Mouse (Mus musculus): ENCODE measurements around the gene Cerk. TPM values are rescaled to one million over a fixed set of nuclear protein-coding genes. Genes with fewer than 3 reads are reported as not detected.

The Cerk gene
- polyA plus RNA-seq, 1 experiment from 2014 or later, result 22.6 TPM

DNA sequence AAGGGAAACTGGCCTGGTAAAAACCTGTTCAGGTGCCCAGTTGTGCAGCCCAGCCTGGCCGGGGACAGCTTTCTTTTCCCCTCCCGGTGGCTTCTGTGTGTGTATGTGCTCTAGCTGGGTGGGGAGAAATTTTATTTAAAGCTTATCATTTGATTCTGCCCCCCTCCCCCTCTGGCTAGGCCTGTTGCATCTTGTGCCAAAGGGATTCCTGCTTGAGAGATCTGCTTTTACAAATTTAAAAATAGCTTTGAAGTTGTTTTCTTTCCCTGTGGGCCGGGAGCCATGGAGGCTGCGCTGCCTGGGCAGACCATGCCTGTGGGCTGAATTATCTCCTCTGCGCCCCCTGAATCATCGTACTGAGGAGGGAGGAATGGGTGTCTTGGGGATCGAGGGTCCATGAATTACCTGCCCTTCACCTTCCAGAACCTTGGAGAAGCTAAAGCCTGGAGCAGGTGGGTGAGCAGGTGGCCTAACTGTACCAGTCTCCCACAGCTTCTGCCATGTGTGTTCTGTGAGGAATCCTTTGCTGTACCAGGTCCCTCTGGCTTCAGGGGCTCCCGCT is 76.2 kb downstream of the Cerk start:
- H3K36me3 ChIP-seq (ENCODE audit: control insufficient read depth, insufficient read depth, low read length), result no peaks in the 10 kb centered on the region
- H3K27ac ChIP-seq (ENCODE audit: low read length), result 0 out of 2 replicates have a peak overlapping the region, but pooled peaks have one; percentile 42
- H3K4me2 ChIP-seq (ENCODE audit: low read length), result no peak overlapping the region
- no peak for ATAC-seq
- H3K4me3 ChIP-seq (ENCODE audit: low read depth, low read length), result no peak overlapping the region
- 0 out of 2 replicates have a peak overlapping the region, but pooled peaks have one; percentile 20 for H3K9ac ChIP-seq (ENCODE audit: low read depth, low read length)
- H3K4me1 ChIP-seq (ENCODE audit: control insufficient read depth, insufficient read depth, low read length), result peaks cover 32% of the 10 kb centered on the region
- 73% methylated on average over 8 of the region's 8 CpGs for WGBS
- H3K9me3 ChIP-seq (replicated peaks; ENCODE audit: control insufficient read depth, low read length, poor library complexity, severe bottlenecking), result no peaks in the 10 kb centered on the region
- no peaks in the 10 kb centered on the region for H3K27me3 ChIP-seq (ENCODE audit: control insufficient read depth, insufficient read depth, low read depth, low read length)

DNA sequence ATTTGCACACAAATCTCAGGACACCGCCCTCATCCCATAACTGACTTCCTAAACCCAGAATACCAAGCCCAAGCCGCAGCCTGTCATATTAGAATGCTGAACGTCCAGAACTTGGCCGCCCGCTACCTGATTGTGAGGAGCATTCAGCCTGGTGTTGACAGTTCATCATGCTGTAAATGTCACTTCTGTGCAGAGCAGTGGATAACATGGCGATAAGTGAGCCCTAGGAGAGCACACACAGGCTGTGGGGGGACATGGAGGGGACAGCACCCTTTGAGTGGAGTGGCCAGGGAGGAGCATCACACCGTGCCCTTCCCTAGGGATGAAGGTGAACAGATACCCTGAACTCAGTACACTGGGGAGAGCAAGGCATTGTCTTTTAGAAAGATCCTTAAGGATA is 76.7 kb downstream of the Cerk start:
- Histone ChIP-seq H3K27me3 (ENCODE audit: control insufficient read depth, insufficient read depth, low read depth, low read length) (no peaks in the 10 kb centered on the region), H3K4me3 (ENCODE audit: low read depth, low read length) (no peak overlapping the region), H3K4me2 (ENCODE audit: low read length) (no peak overlapping the region), H3K36me3 (ENCODE audit: control insufficient read depth, insufficient read depth, low read length) (no peaks in the 10 kb centered on the region), H3K27ac (ENCODE audit: low read length) (peak overlapping the region; percentile 42; the same call in 1 of the 2 replicates), H3K9me3 (replicated peaks; ENCODE audit: control insufficient read depth, low read length, poor library complexity, severe bottlenecking) (no peaks in the 10 kb centered on the region), H3K4me1 (ENCODE audit: control insufficient read depth, insufficient read depth, low read length) (peaks cover 32% of the 10 kb centered on the region), H3K9ac (ENCODE audit: low read depth, low read length) (0 out of 2 replicates have a peak overlapping the region, but pooled peaks have one; percentile 14)
- 81% methylated on average over 7 of the region's 7 CpGs for WGBS
- ATAC-seq, result no peak

DNA sequence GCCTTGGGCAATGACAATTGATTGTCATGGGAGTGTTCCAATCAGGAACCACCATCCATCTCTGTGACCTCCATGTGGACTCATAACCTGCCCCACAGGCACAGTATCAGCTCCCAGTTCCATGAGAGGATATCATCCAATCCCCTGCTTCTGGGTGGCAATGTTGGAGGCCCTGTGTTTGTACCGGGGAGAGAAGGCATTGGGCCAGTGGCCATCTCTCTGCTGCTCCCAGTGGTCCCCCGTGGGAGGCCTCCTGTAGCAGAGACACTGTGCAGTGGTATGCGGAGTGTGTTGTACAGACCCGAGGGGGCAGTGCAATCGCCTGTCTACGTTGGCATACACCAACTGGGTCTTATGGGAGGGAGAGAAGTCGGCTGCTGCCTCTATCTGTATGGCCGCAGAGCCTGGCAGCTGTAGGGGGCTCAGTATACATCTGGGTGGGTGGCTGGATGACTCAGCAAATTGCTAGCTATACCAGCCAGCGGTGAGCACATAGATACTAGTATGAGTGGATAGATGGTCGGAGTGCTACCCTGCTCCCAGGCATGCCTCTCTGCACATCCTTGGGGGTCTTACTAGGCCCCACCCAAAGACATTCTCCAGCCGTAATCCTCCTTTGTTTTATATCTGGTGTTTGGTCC is 78.0 kb downstream of the Cerk start:
- ATAC-seq, result 0 out of 2 replicates have a peak, but pooled peaks have one; percentile 30

DNA sequence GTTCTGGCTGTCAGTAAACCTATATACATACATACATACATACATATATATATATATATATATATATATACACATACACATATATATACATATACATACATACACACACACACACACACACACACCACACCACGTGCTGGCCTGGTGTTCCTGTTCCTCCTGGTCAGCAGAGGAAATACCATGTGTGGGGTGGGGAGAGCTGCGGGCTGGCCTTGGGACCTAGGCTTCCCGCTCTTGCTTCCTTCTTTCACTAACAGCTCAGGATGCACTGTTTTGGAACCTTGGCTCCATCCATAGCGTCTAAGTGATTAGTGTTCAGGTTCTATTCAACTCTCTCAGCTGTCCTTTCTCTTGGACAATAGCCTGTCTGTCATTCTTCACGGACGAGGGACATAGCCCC is 80.2 kb downstream of the Cerk start:
- WGBS, result 52% methylated on average over 6 of the region's 6 CpGs
- Histone ChIP-seq H3K27me3 (ENCODE audit: control insufficient read depth, insufficient read depth, low read depth, low read length) (no peaks in the 10 kb centered on the region), H3K4me3 (ENCODE audit: low read depth, low read length) (no peak overlapping the region), H3K36me3 (ENCODE audit: control insufficient read depth, insufficient read depth, low read length) (peaks cover 5% of the 10 kb centered on the region), H3K4me1 (ENCODE audit: control insufficient read depth, insufficient read depth, low read length) (peaks cover 16% of the 10 kb centered on the region), H3K27ac (ENCODE audit: low read length) (no peak overlapping the region), H3K9ac (ENCODE audit: low read depth, low read length) (no peak overlapping the region), H3K4me2 (ENCODE audit: low read length) (no peak overlapping the region), H3K9me3 (replicated peaks; ENCODE audit: control insufficient read depth, low read length, poor library complexity, severe bottlenecking) (no peaks in the 10 kb centered on the region)
- ATAC-seq, result no peak

More for the DNA sequence above, 78.0 kb downstream of the Cerk start:
- no peaks in the 10 kb centered on the region for H3K9me3 ChIP-seq (replicated peaks; ENCODE audit: control insufficient read depth, low read length, poor library complexity, severe bottlenecking)
- no peaks in the 10 kb centered on the region for H3K27me3 ChIP-seq (ENCODE audit: control insufficient read depth, insufficient read depth, low read depth, low read length)
- H3K36me3 ChIP-seq (ENCODE audit: control insufficient read depth, insufficient read depth, low read length), result no peaks in the 10 kb centered on the region
- no peak overlapping the region for H3K4me3 ChIP-seq (ENCODE audit: low read depth, low read length)
- H3K9ac ChIP-seq (ENCODE audit: low read depth, low read length), result no peak overlapping the region
- no peak overlapping the region for H3K27ac ChIP-seq (ENCODE audit: low read length)
- H3K4me2 ChIP-seq (ENCODE audit: low read length), result no peak overlapping the region
- 79% methylated on average over 11 of the region's 11 CpGs for WGBS
- H3K4me1 ChIP-seq (ENCODE audit: control insufficient read depth, insufficient read depth, low read length), result peaks cover 23% of the 10 kb centered on the region

DNA sequence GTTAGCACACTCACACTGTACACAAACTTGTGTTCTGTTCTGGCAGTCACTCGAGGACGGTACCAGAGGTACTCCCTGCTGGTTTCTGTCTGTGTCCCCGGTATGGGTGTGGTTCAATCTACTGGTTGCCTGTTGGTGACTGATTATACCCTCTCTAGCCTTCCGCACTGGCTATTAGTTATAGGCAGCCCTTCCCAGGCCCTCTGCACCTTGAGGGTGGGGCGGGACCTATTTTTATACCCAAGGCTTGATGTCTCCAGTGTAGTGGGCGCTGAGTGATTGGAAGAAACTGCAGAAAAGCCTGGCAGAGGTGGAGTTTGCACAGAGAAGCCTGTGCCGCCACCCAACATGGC is 80.6 kb downstream of the Cerk start:
- Histone ChIP-seq H3K9ac (ENCODE audit: low read depth, low read length) (no peak overlapping the region), H3K4me3 (ENCODE audit: low read depth, low read length) (no peak overlapping the region), H3K27me3 (ENCODE audit: control insufficient read depth, insufficient read depth, low read depth, low read length) (no peaks in the 10 kb centered on the region), H3K4me2 (ENCODE audit: low read length) (no peak overlapping the region), H3K27ac (ENCODE audit: low read length) (no peak overlapping the region), H3K36me3 (ENCODE audit: control insufficient read depth, insufficient read depth, low read length) (peaks cover 5% of the 10 kb centered on the region), H3K9me3 (replicated peaks; ENCODE audit: control insufficient read depth, low read length, poor library complexity, severe bottlenecking) (no peaks in the 10 kb centered on the region), H3K4me1 (ENCODE audit: control insufficient read depth, insufficient read depth, low read length) (peaks cover 15% of the 10 kb centered on the region)
- ATAC-seq, result no peak
- WGBS, result 93% methylated on average over 7 of the region's 7 CpGs

DNA sequence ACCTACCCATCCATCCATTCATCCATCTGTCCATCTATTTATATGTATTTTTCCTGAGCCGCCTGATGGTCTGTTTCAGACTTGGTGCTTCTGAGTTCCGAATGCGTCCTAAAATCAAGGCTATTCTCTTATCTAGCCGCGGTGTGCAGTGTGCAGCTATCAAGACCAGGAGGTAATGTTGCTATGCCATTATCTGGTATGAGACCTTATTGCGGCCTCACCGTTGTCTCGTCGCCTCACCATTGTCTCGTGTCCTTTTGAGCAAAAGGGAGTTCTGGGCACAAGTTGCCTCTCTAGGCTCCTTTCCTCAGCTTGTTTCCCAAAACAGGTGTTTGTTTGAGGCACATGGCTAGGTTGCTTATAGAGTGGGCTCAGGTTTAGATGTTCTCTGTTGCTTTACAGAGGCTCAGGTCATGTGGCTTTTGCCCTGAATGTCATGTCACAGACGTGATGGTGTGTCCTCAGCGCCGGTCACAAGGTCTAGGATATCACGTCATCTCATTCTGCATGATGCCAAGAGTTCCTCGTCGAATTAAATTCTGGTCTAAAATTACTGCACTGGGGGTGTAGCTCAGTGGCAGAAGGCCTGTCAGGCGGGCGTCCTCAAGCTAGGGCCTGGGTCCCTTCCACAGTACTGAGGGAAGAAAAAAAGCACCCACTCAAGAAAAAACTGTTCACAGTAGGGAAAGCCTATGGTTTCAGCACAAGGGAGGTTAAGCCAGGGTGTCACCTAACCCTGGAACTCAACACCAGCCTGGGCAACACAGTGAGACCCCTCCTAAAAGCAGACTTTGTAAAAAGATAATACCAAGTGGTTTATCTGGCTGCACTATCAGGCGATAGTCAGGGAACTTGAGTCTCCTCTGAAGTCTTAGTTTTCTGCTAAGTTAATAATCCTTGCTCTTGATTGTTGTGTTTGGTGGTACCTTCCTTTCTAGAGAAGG is 81.3 kb downstream of the Cerk start:
- H3K27ac ChIP-seq (ENCODE audit: low read length), result no peak overlapping the region
- no peak overlapping the region for H3K4me2 ChIP-seq (ENCODE audit: low read length)
- H3K9ac ChIP-seq (ENCODE audit: low read depth, low read length), result no peak overlapping the region
- H3K4me3 ChIP-seq (ENCODE audit: low read depth, low read length), result no peak overlapping the region
- H3K9me3 ChIP-seq (replicated peaks; ENCODE audit: control insufficient read depth, low read length, poor library complexity, severe bottlenecking), result no peaks in the 10 kb centered on the region
- 93% methylated on average over 19 of the region's 19 CpGs for WGBS
- H3K27me3 ChIP-seq (ENCODE audit: control insufficient read depth, insufficient read depth, low read depth, low read length), result no peaks in the 10 kb centered on the region
- H3K4me1 ChIP-seq (ENCODE audit: control insufficient read depth, insufficient read depth, low read length), result peaks cover 9% of the 10 kb centered on the region
- ATAC-seq, result no peak
- H3K36me3 ChIP-seq (ENCODE audit: control insufficient read depth, insufficient read depth, low read length), result peaks cover 5% of the 10 kb centered on the region

DNA sequence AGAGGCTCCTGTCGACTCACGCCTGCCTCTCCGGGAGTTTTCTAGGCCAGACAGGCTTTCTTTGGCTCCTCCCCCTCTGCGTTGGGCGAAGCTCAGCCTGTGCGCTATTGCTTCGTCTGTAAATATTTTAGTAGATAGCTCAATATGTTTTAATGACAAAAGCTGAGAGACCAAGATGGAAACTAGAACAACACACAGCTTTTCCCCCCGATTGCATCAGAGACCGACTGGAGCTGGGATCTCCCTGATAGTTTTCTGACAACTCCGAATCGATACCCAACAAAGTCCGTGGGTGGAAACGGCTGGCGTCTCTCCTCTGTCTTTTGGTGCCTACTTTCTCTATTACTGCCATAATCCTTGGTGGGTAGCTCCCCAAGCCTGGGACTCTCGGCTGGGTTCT is 83.6 kb downstream of the Cerk start:
- Histone ChIP-seq H3K4me2 (ENCODE audit: low read length) (no peak overlapping the region), H3K27ac (ENCODE audit: low read length) (no peak overlapping the region), H3K27me3 (ENCODE audit: control insufficient read depth, insufficient read depth, low read depth, low read length) (no peaks in the 10 kb centered on the region), H3K9me3 (replicated peaks; ENCODE audit: control insufficient read depth, low read length, poor library complexity, severe bottlenecking) (no peaks in the 10 kb centered on the region), H3K36me3 (ENCODE audit: control insufficient read depth, insufficient read depth, low read length) (peaks cover 5% of the 10 kb centered on the region), H3K4me1 (ENCODE audit: control insufficient read depth, insufficient read depth, low read length) (no peaks in the 10 kb centered on the region), H3K4me3 (ENCODE audit: low read depth, low read length) (no peak overlapping the region), H3K9ac (ENCODE audit: low read depth, low read length) (no peak overlapping the region)
- 91% methylated on average over 15 of the region's 15 CpGs for WGBS
- no peak for ATAC-seq

DNA sequence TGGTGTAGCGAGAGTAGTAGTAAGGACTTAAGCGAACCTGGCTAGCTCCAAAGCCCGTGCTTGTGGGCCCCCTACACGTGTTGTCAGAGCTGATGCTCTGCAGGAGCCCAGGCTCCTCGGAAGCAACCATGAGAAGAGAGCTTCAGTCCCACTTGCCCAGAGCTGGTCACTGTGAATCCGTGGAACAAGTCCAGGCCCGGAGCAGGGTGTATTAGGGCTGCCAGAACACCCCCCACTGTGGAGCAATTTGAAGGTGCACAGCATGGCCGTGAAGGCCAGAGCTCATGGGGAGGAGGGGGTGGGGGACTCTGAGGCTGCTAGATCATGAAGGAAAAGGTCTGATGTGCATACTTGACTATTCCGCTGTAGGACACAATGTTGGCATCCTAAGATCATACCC is 84.4 kb downstream of the Cerk start:
- WGBS, result 80% methylated on average over 9 of the region's 9 CpGs

DNA sequence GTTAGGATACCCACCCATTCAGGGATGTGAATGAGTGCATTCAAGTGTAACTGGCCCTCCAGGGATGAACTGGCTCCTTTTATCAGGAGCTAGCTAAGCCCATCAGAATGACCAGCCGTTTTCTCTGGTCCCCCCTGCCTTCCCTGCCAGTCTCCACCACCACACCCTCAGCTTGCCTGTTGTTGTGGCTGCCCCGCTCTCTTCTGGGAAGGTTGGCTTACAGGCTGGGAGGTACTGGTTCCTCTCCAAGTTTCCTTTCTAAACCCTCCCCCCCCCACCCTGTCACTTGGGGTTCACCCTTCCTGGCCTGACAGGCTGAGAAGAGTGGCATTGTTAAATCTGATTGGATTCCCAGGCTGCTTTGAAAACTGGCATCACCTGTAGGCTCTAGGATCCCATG is 88.1 kb downstream of the Cerk start:
- no peaks in the 10 kb centered on the region for H3K4me1 ChIP-seq (ENCODE audit: control insufficient read depth, insufficient read depth, low read length)
- H3K4me2 ChIP-seq (ENCODE audit: low read length), result no peak overlapping the region
- H3K27me3 ChIP-seq (ENCODE audit: control insufficient read depth, insufficient read depth, low read depth, low read length), result no peaks in the 10 kb centered on the region
- no peaks in the 10 kb centered on the region for H3K9me3 ChIP-seq (replicated peaks; ENCODE audit: control insufficient read depth, low read length, poor library complexity, severe bottlenecking)
- no peak overlapping the region for H3K4me3 ChIP-seq (ENCODE audit: low read depth, low read length)
- peaks cover 5% of the 10 kb centered on the region for H3K36me3 ChIP-seq (ENCODE audit: control insufficient read depth, insufficient read depth, low read length)
- H3K27ac ChIP-seq (ENCODE audit: low read length), result no peak overlapping the region
- no peak for ATAC-seq
- 24% methylated on average over 2 of the region's 2 CpGs for WGBS
- H3K9ac ChIP-seq (ENCODE audit: low read depth, low read length), result no peak overlapping the region

More for the DNA sequence above, 84.4 kb downstream of the Cerk start:
- no peaks in the 10 kb centered on the region for H3K9me3 ChIP-seq (replicated peaks; ENCODE audit: control insufficient read depth, low read length, poor library complexity, severe bottlenecking)
- H3K27me3 ChIP-seq (ENCODE audit: control insufficient read depth, insufficient read depth, low read depth, low read length), result no peaks in the 10 kb centered on the region
- H3K36me3 ChIP-seq (ENCODE audit: control insufficient read depth, insufficient read depth, low read length), result peaks cover 5% of the 10 kb centered on the region
- H3K4me1 ChIP-seq (ENCODE audit: control insufficient read depth, insufficient read depth, low read length), result no peaks in the 10 kb centered on the region
- H3K4me3 ChIP-seq (ENCODE audit: low read depth, low read length), result no peak overlapping the region
- ATAC-seq, result no peak
- H3K9ac ChIP-seq (ENCODE audit: low read depth, low read length), result no peak overlapping the region
- no peak overlapping the region for H3K4me2 ChIP-seq (ENCODE audit: low read length)
- H3K27ac ChIP-seq (ENCODE audit: low read length), result no peak overlapping the region

All from midbrain, embryonic 16.5 days (tissue).